Mouse (Mus musculus) forebrain, embryonic 12.5 days (tissue): ENCODE results near the gene Pdhb. TPM values are rescaled to one million over a fixed set of nuclear protein-coding genes. Genes with fewer than 3 reads are reported as not detected.
A peak's percentile ranks its signal among the peaks of the same experiment; 100 is the strongest.
"Not testable (repeated sequence)": the region's sequence is repeated elsewhere in the genome, so short reads cannot be mapped to it uniquely, and the experiment has no call there.

Experiments used
- ATAC-seq: fragments of 200-750 bp; cut with Nextera tagmentation; 2 replicates; pipeline ENCODE4 v1.8.0; 2017; ENCODE audit warnings: moderate TSS enrichment; ENCODE audit not compliant: low FRiP score
- H3K27ac ChIP-seq: fragments of 300-500 bp; sonication (generic); 2 replicates; pipeline ENCODE4 v1.5.1; 2016; ENCODE audit warnings: mild to moderate bottlenecking
- H3K27me3 ChIP-seq: fragments of 300-500 bp; sonication (generic); 2 replicates; pipeline ENCODE4 v1.6.1; 2016; ENCODE audit warnings: mild to moderate bottlenecking
- H3K36me3 ChIP-seq: fragments of 300-500 bp; sonication (generic); replicated peaks from 2 replicates; pipeline ENCODE4 v1.6.1; 2016; ENCODE audit warnings: mild to moderate bottlenecking
- H3K4me1 ChIP-seq: fragments of 300-500 bp; sonication (generic); 2 replicates; pipeline ENCODE4 v1.6.1; 2016
- H3K4me2 ChIP-seq: fragments of 300-500 bp; sonication (generic); 2 replicates; pipeline ENCODE4 v1.6.1; 2016; ENCODE audit warnings: mild to moderate bottlenecking, moderate library complexity
- H3K4me3 ChIP-seq: fragments of 300-500 bp; sonication (generic); replicated peaks from 2 replicates; pipeline ENCODE4 v1.5.1; 2016; ENCODE audit warnings: mild to moderate bottlenecking
- H3K9ac ChIP-seq: fragments of 300-500 bp; sonication (generic); 2 replicates; pipeline ENCODE4 v1.6.1; 2016; ENCODE audit warnings: mild to moderate bottlenecking
- H3K9me3 ChIP-seq: fragments of 300-500 bp; sonication (generic); 2 replicates; pipeline ENCODE4 v1.6.1; 2016
- whole genome bisulfite sequencing: fragments of 180-500 bp; shearing (Covaris S2); methylation state at CpG from one replicate; pipeline ENCODE4 v1.1.7; 2016; 5-methylcytosine and 5-hydroxymethylcytosine counted together
- polyA plus RNA-seq: library from polyadenylated mRNA; unstranded; fragments of >200 nt; fragmentation: Nextera tagmentation; extraction: Ambion mirVana; gene quantifications from 2 replicates; pipeline ENCODE4 v1.2.1, GENCODE M21; 2016

Pdhb gene
- polyA plus RNA-seq, 1 experiment from 2014 or later = 211 TPM

- Histone ChIP-seq H3K4me1 (no peaks in the 10 kb centered on the region), H3K4me2 (no peak overlapping the region), H3K4me3 (no peak overlapping the region), H3K9ac (no peak overlapping the region), H3K36me3 (peaks cover 26% of the 10 kb centered on the region), H3K9me3 (no peaks in the 10 kb centered on the region), H3K27ac (no peak overlapping the region), H3K27me3 (no peaks in the 10 kb centered on the region)
- 91% methylated on average over 10 of the region's 11 CpGs for WGBS
- no peak for ATAC-seq
Measured at GRCm38 (mm10) chr14:8146611-8147223, 26.1 kb downstream of the Pdhb start.

GRCm38 (mm10) chr14:8145594-8146558 is 26.9 kb downstream of the Pdhb start:
- 87% methylated on average over 13 of the region's 13 CpGs for WGBS
- H3K27me3 ChIP-seq = no peaks in the 10 kb centered on the region
- no peak overlapping the region for H3K27ac ChIP-seq
- no peaks in the 10 kb centered on the region for H3K4me1 ChIP-seq
- ATAC-seq = no peak
- H3K9ac ChIP-seq = no peak overlapping the region
- H3K9me3 ChIP-seq = no peaks in the 10 kb centered on the region
- H3K4me3 ChIP-seq = no peak overlapping the region
- peaks cover 27% of the 10 kb centered on the region for H3K36me3 ChIP-seq
- no peak overlapping the region for H3K4me2 ChIP-seq

GRCm38 (mm10) chr14:8141131-8141530 is 31.7 kb downstream of the Pdhb start:
- H3K27me3 ChIP-seq = no peaks in the 10 kb centered on the region
- no peak overlapping the region for H3K27ac ChIP-seq
- H3K4me2 ChIP-seq = no peak overlapping the region
- H3K36me3 ChIP-seq = peaks cover 26% of the 10 kb centered on the region
- H3K9me3 ChIP-seq = no peaks in the 10 kb centered on the region
- no peak overlapping the region for H3K9ac ChIP-seq
- H3K4me3 ChIP-seq = no peak overlapping the region
- WGBS = 51% methylated on average over 2 of the region's 2 CpGs
- peaks cover 12% of the 10 kb centered on the region for H3K4me1 ChIP-seq
- no peak for ATAC-seq

GRCm38 (mm10) chr14:8139724-8140710 is 32.8 kb downstream of the Pdhb start:
- no peak; the same call in 1 of the 2 replicates for ATAC-seq
- 27% methylated on average over 23 of the region's 23 CpGs for WGBS

GRCm38 (mm10) chr14:8135130-8135529 is 37.7 kb downstream of the Pdhb start:
- 78% methylated on average over 3 of the region's 3 CpGs for WGBS
- Histone ChIP-seq H3K4me2 (no peak overlapping the region), H3K4me1 (peaks cover 9% of the 10 kb centered on the region), H3K9me3 (no peaks in the 10 kb centered on the region), H3K27me3 (no peaks in the 10 kb centered on the region), H3K9ac (no peak overlapping the region), H3K36me3 (peaks cover 16% of the 10 kb centered on the region; the same call in 1 of the 2 replicates), H3K4me3 (no peak overlapping the region), H3K27ac (no peak overlapping the region)
- no peak for ATAC-seq

More at GRCm38 (mm10) chr14:8139724-8140710, 32.8 kb downstream of the Pdhb start:
- H3K4me1 ChIP-seq = peaks cover 12% of the 10 kb centered on the region
- no peak overlapping the region for H3K9ac ChIP-seq
- H3K27me3 ChIP-seq = no peaks in the 10 kb centered on the region
- peaks cover 24% of the 10 kb centered on the region for H3K36me3 ChIP-seq
- no peak overlapping the region for H3K4me2 ChIP-seq
- peak overlapping the region; percentile 38; the same call in 1 of the 2 replicates for H3K27ac ChIP-seq
- no peaks in the 10 kb centered on the region for H3K9me3 ChIP-seq
- no peak overlapping the region for H3K4me3 ChIP-seq

GRCm38 (mm10) chr14:8134234-8134633 is 38.6 kb downstream of the Pdhb start:
- no peak for ATAC-seq
- Histone ChIP-seq H3K27ac (no peak overlapping the region), H3K4me1 (no peaks in the 10 kb centered on the region), H3K9me3 (no peaks in the 10 kb centered on the region), H3K9ac (no peak overlapping the region), H3K36me3 (peaks cover 16% of the 10 kb centered on the region; the same call in 1 of the 2 replicates), H3K4me2 (no peak overlapping the region), H3K27me3 (no peaks in the 10 kb centered on the region), H3K4me3 (no peak overlapping the region)
- WGBS = 75% methylated on average over 2 of the region's 2 CpGs

GRCm38 (mm10) chr14:8132789-8133188 is 40.0 kb downstream of the Pdhb start:
- Histone ChIP-seq H3K27ac (no peak overlapping the region), H3K4me3 (no peak overlapping the region), H3K9me3 (no peaks in the 10 kb centered on the region), H3K4me2 (no peak overlapping the region), H3K4me1 (no peaks in the 10 kb centered on the region), H3K36me3 (peaks cover 16% of the 10 kb centered on the region; the same call in 1 of the 2 replicates), H3K9ac (no peak overlapping the region), H3K27me3 (no peaks in the 10 kb centered on the region)
- ATAC-seq = no peak
- 89% methylated on average over 8 of the region's 8 CpGs for WGBS

- Histone ChIP-seq H3K9ac (no peak overlapping the region), H3K4me1 (no peaks in the 10 kb centered on the region), H3K36me3 (peaks cover 17% of the 10 kb centered on the region; the same call in 1 of the 2 replicates), H3K4me3 (no peak overlapping the region), H3K27ac (no peak overlapping the region), H3K4me2 (no peak overlapping the region), H3K9me3 (no peaks in the 10 kb centered on the region), H3K27me3 (no peaks in the 10 kb centered on the region)
- 80% methylated on average over 5 of the region's 5 CpGs for WGBS
- ATAC-seq = no peak
Measured at GRCm38 (mm10) chr14:8127971-8128370, 44.9 kb downstream of the Pdhb start.

GRCm38 (mm10) chr14:8124046-8124881 is 48.6 kb downstream of the Pdhb start:
- no peaks in the 10 kb centered on the region for H3K27me3 ChIP-seq
- no peak overlapping the region for H3K4me2 ChIP-seq
- H3K9me3 ChIP-seq = no peaks in the 10 kb centered on the region
- WGBS = 90% methylated on average over 7 of the region's 7 CpGs
- H3K4me1 ChIP-seq = no peaks in the 10 kb centered on the region
- no peak overlapping the region for H3K27ac ChIP-seq
- peaks cover 8% of the 10 kb centered on the region; the same call in 1 of the 2 replicates for H3K36me3 ChIP-seq
- H3K9ac ChIP-seq = no peak overlapping the region
- ATAC-seq = no peak
- H3K4me3 ChIP-seq = no peak overlapping the region

GRCm38 (mm10) chr14:8123611-8124010 is 49.2 kb downstream of the Pdhb start:
- 96% methylated on average over 10 of the region's 10 CpGs for WGBS
- H3K4me2 ChIP-seq, H3K4me1 ChIP-seq, H3K36me3 ChIP-seq, H3K27me3 ChIP-seq, H3K4me3 ChIP-seq, H3K27ac ChIP-seq, ATAC-seq, H3K9ac ChIP-seq, H3K9me3 ChIP-seq: not testable (repeated sequence)

GRCm38 (mm10) chr14:8123141-8123540 is 49.7 kb downstream of the Pdhb start:
- Histone ChIP-seq H3K9me3 (no peaks in the 10 kb centered on the region), H3K27me3 (no peaks in the 10 kb centered on the region), H3K9ac (no peak overlapping the region), H3K36me3 (peaks cover 8% of the 10 kb centered on the region; the same call in 1 of the 2 replicates), H3K4me1 (no peaks in the 10 kb centered on the region), H3K4me3 (no peak overlapping the region), H3K27ac (no peak overlapping the region), H3K4me2 (no peak overlapping the region)
- no peak for ATAC-seq
- 93% methylated on average over 7 of the region's 7 CpGs for WGBS
